Mouse (Mus musculus) CH12.LX (cell line): ENCODE data around the gene Trio.

Experiments
- CHD1 ChIP-seq: IDR thresholded peaks from 2 replicates; pipeline ENCODE4 v1.6.1; 2012; ENCODE audit warnings: low read depth, low read length, improper control_type of control experiment, inconsistent platforms
- CTCF ChIP-seq, 2 experiments: IDR thresholded peaks in 1 of 2; conservative IDR thresholded peaks in 1 of 2; 2 replicates each; pipeline ENCODE4 v1.5.1; 2011 to 2012; ENCODE audit warnings: low read depth in 2 of 2, low read length in 2 of 2, improper control_type of control experiment in 1 of 2, inconsistent platforms in 1 of 2, mild to moderate bottlenecking in 1 of 2, moderate library complexity in 1 of 2
- E2F4 ChIP-seq: IDR thresholded peaks from 2 replicates; pipeline ENCODE4 v1.6.1; 2011; ENCODE audit warnings: low read depth, low read length, improper control_type of control experiment; ENCODE audit not compliant: insufficient replicate concordance
- EP300 ChIP-seq: IDR thresholded peaks from 2 replicates; pipeline ENCODE4 v1.6.1; 2011; ENCODE audit warnings: low read length, improper control_type of control experiment
- HCFC1 ChIP-seq: IDR thresholded peaks from 2 replicates; pipeline ENCODE4 v1.6.1; 2012; ENCODE audit warnings: low read depth, mild to moderate bottlenecking, inconsistent platforms, low read length, improper control_type of control experiment
- KAT2A ChIP-seq: IDR thresholded peaks from 2 replicates; pipeline ENCODE4 v1.6.1; 2012; ENCODE audit warnings: low read length, improper control_type of control experiment, inconsistent platforms; ENCODE audit not compliant: insufficient replicate concordance
- MAX ChIP-seq: IDR thresholded peaks from 2 replicates; pipeline ENCODE4 v1.6.1; 2011; ENCODE audit warnings: low read length, improper control_type of control experiment
- MAZ ChIP-seq: IDR thresholded peaks from 2 replicates; pipeline ENCODE4 v1.6.1; 2012; ENCODE audit warnings: low read depth, mild to moderate bottlenecking, inconsistent platforms, low read length, improper control_type of control experiment, moderate library complexity
- POLR2A ChIP-seq: IDR thresholded peaks from 2 replicates; pipeline ENCODE4 v1.6.1; 2011; ENCODE audit warnings: low read depth, mild to moderate bottlenecking, improper control_type of control experiment, low read length
- SMC3 ChIP-seq: IDR thresholded peaks from 2 replicates; pipeline ENCODE4 v1.6.1; 2011; ENCODE audit warnings: low read depth, low read length, improper control_type of control experiment
- USF1 ChIP-seq: IDR thresholded peaks from 2 replicates; pipeline ENCODE4 v1.6.1; 2014; ENCODE audit warnings: low read depth, mild to moderate bottlenecking, inconsistent platforms, low read length, improper control_type of control experiment
- ZC3H11A ChIP-seq: IDR thresholded peaks from 2 replicates; pipeline ENCODE4 v1.6.1; 2012; ENCODE audit warnings: low read depth, mild to moderate bottlenecking, inconsistent platforms, low read length, improper control_type of control experiment
- ZNF384 ChIP-seq: IDR thresholded peaks from 2 replicates; pipeline ENCODE4 v1.6.1; 2012; ENCODE audit warnings: low read depth, low read length, improper control_type of control experiment, inconsistent platforms

- TF ChIP-seq POLR2A (no peak), MAX (no peak), CTCF (conservative IDR thresholded peaks at IDR 0.05 in 1 of 2, IDR thresholded peaks at IDR 0.05 in 1 of 2; ENCODE audit: low read depth in 2 of 2, low read length in 2 of 2) (no peak), E2F4 (no peak), CHD1 (no peak), MAZ (no peak), ZNF384 (no peak), SMC3 (no peak), KAT2A (no peak), EP300 (no peak), ZC3H11A (no peak), USF1 (no peak), HCFC1 (no peak)
Measured at GRCm38 (mm10) chr15:27935772-27936746, 89.6 kb downstream of the Trio start.
